Mouse (Mus musculus): ENCODE results near the gene Prkab2.

- TF ChIP-seq ZNF384 (IDR thresholded peaks at IDR 0.05; ENCODE audit: low read depth, low read length) (no peak), CTCF (IDR thresholded peaks at IDR 0.05 in 2 of 3, conservative IDR thresholded peaks at IDR 0.05 in 1 of 3; ENCODE audit: control insufficient read depth in 1 of 3, insufficient read depth in 1 of 3, low read depth in 2 of 3, low read length in 3 of 3, poor library complexity in 1 of 3, severe bottlenecking in 1 of 3) (no peak), GATA1 (IDR thresholded peaks at IDR 0.05; ENCODE audit: low read depth, low read length) (no peak), MEF2A (IDR thresholded peaks at IDR 0.05; ENCODE audit: extremely low read depth, insufficient replicate concordance, low read depth, low read length, poor library complexity, severe bottlenecking) (no peak)
Measured at GRCm38 (mm10) chr3:97719116-97719515, 61.1 kb downstream of the Prkab2 start.

Data from MEL (cell line).